Mouse (Mus musculus): Measurements from ENCODE around the gene Podn. TPM values are rescaled to one million over a fixed set of nuclear protein-coding genes. Genes with fewer than 3 reads are reported as not detected.
A peak's percentile ranks its signal among the peaks of the same experiment; 100 is the strongest.
"Not testable (repeated sequence)": the region's sequence is repeated elsewhere in the genome, so short reads cannot be mapped to it uniquely, and the experiment has no call there.

Podn gene
- total RNA-seq, 2 experiments from 2014 or later = 5.7 to 9.5 TPM

DNA sequence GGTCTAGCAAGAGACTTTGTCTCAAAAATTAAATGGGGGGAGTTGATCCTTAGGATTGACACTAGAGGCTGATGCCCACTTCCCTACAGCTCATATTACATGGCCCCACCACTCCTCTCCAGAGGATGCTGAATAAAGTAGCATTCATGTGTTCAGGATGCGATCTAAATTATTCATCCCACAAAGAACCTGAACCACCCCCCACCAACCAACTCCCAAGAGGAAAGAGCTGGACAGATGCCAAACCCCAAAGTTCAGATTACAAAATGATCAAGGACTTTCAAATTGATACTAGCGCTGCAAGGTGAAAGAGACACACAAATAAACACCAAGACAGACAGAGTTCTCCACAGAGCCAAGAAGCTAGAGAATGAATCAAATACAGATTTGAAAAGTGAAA lies 16.5 kb downstream of the Podn start:
- no peak for DNase-seq
- intact Hi-C loops (cut with DNase I) = loop anchor here (10.0 kb wide), 1 partner anchor 135 kb away; no protein-coding TSS in a partner anchor

DNA sequence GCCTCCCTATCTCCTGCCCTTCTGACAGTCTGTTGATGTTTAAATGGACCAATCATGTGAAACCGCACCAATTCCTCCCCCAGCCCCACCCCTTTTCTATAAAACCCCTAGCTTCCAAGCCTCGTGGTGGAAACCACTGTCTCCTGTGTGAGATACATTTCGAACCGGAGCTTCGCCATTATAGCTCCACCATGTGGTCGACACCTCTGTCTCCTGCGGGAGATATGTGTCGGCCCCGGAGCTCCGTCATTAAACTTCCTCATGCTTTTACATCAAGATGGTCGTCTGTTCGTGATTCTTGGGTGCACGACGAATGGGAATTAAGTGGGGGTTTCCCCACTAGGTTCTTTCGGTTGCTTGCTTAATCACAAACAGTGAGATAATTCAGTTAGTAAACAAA lies 17.1 kb downstream of the Podn start:
- intact Hi-C loops (cut with DNase I) = loop anchor here (10.0 kb wide), 1 partner anchor 134 kb away; no protein-coding TSS in a partner anchor
- DNase-seq = not testable (repeated sequence)

DNA sequence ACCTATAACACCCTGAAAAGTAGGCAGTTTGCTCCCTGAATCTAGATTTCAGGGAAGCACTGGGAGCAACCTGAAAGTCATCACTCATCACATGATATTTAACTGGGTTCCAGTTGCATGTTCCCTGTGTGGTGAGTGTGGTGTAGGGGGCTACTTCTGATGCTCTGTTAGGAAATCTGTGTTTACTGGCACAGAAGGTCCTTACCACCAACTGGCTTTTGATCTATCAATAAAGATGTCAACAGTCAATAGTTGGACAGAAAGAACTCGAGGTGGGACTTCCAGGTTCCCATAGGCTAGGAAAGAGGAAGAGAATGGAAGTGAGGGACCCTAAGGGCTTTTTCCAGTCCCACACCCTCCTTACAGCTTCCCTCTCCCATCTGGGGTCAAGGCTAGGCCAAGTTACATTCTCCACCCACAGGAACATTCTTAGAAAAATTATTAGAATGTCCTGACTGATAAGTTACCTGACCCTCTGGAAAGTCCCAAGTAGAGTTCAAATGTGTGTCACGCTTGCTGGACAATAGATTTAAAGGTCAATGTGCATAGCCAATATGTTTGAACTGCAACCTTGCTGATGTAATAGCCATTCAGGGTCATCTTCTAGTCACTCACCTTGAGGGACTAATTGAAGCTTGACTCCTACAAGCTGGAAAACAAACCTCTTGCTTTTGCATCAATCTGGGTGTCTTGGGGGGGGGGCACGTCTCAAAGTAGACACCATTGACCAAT lies 18.9 kb downstream of the Podn start:
- intact Hi-C loops (cut with DNase I) = loop anchor here (10.0 kb wide), 1 partner anchor 133 kb away; no protein-coding TSS in a partner anchor
- no peak for DNase-seq

DNA sequence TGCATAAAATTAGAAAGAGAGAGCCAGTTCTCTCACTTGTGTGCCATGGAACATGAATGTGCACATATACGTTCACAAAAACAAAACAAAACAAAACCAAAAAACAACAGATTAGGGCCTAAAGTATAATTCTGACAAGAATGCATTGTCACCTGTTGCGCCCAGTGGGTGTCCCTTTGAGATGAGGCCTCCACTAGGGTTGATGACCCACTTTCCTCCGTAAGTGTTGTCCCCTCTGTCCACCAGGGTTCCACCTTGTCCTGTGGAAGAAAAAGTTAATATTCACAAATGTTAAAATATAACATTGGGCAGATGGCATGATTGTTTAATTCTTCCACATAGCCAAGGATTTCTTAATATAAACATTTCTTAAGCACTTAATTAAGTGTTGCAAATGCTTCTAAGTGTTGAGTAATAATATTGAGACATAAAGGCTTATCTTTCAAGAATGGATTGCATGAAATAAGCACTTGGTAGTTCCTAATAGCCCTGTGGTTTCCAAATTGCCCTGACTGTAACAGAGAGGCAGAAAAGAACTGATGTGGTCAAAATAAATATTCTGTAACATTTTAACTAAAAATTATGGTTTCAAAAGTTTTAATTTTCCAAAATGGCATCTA lies 21.9 kb downstream of the Podn start:
- no peak for DNase-seq
- intact Hi-C loops (cut with DNase I) = loop anchor here (10.0 kb wide), 1 partner anchor 130 kb away; no protein-coding TSS in a partner anchor

DNA sequence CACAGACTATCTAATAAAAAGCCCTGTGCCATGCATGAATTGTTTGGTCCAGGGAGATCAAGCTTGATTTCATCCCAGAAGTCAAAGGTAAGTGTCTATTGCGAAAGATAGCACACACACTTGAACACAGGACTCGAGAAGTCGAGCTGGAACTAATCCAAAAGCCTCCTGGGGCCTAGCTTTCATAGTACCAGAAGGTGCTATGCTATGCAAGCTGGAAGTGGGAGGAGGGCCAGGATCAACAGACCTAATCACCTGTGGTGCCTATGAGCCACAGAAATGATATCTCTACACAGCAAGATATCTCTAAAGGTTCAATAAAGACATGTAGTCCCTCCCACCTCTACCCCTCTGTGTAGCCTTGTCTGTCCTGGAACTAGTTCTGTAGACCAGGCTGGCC lies 24.2 kb downstream of the Podn start:
- intact Hi-C loops (cut with DNase I) = loop anchor here (10.0 kb wide), 1 partner anchor 127 kb away; no protein-coding TSS in a partner anchor
- no peak for DNase-seq

DNA sequence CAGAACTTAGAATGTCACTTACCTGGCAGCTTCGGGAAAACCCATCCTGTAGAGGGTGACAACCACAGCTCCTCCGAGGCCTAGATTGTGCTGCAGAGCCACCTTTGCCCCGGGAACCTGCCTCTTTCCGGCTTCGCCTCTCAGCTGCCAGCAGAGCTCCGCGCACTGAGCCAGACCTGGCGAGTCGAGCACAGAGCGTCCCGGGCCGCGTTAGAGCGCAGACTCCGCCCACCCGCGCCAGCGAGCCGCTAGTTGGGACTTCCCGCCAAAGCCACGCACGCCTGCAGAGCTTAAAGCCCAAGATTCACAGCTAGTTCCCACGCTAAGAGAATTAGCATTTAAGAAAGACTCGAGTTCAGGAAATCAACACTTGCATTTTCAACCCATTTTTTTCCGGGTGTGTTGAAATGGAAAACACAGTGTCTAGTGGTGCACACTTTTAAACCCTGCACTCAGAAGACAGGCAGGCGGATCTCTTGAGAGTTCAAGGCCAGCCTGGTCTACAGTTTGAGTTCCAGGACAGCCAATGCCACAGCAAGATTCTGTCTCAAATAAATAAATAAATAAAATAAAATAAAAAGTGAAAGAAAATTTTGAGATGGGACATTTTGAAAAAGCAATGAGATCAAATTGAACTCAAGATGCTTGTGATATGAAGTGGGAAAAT lies 24.9 kb downstream of the Podn start:
- intact Hi-C loops (cut with DNase I) = loop anchor here (10.0 kb wide), 1 partner anchor 127 kb away; no protein-coding TSS in a partner anchor
- DNase-seq = peak; percentile 95

DNA sequence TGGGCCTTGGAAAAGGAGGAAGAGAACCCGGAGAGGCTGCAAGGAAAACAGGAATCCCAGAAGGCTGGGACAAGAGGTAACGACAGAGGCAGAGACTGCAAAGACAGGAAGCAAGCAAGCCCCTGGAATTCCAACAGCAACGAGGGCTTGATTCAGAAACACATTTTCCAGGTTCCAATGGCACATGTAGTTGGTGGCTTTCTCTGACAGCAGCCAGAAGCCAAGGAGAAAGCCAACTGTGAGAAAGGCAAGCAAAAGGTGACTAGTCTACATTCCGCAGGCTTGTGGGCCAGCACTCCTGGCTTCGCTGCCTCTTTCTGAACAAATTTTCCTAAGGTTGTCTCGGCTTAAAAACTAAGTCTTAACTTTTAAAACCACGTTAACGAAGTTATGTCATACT lies 25.5 kb downstream of the Podn start:
- intact Hi-C loops (cut with DNase I) = loop anchor here (10.0 kb wide), 1 partner anchor 126 kb away; no protein-coding TSS in a partner anchor
- no peak for DNase-seq

DNA sequence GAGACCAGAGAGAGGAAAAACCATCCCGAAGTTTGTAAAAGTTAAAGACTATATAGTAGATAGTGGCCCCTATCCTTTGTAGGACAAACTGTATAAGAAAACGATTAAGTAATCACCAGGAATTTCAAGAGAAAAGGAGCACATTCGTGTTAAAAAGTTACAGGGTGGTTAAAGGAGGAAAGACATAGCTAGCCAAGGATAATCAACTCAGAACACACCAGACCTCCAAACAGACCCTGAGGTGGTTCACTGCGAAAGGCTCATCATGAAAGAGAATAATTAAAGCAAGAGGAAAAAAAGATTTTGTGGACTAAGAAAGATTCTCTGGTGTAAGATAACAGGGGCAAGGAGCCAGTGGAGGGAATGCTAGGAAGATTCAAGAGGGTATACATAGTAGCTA lies 26.0 kb downstream of the Podn start:
- intact Hi-C loops (cut with DNase I) = loop anchor here (10.0 kb wide), 1 partner anchor 125 kb away; no protein-coding TSS in a partner anchor
- no peak for DNase-seq

DNA sequence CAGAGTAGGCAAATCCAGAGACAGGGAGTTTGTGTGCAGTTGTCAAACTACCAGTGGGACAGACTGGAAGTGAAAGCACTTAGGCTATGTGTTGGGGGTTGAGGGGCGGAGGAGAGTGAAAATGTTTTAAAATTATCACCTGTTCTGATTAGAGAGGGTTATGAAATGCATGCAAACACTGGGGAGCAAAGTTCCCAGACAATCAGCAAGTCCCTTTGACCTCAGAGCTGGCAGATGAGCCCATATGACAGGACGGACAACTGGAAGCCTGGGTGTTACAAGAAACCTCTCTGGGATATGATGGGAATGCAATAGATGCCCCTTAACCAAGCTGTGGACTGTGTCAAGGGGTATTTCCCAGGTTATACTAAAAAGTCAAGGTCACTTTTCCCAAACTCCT lies 28.2 kb downstream of the Podn start:
- intact Hi-C loops (cut with DNase I) = no loop called here

DNA sequence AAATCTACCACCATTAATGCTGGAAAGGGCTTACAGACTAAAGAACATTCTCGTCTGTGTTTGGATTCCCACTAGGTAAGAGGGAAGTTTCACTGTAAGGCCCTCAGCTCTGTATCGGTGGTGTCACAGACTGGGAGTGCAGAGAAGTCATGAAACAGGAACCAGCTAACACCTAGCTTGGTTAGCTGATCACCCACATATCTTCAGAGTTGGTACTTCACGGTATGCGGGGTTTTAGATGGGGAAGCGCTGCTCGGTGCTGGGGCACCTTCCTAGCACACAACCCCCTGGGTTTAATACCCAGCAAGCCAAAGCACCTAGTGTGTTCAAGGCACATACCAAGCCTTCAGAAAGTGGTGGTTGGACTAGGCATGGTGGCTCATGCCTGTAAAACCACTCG lies 29.0 kb downstream of the Podn start:
- intact Hi-C loops (cut with DNase I) = no loop called here
- no peak for DNase-seq

More for the DNA sequence above, 28.2 kb downstream of the Podn start:
- DNase-seq = no peak

DNA sequence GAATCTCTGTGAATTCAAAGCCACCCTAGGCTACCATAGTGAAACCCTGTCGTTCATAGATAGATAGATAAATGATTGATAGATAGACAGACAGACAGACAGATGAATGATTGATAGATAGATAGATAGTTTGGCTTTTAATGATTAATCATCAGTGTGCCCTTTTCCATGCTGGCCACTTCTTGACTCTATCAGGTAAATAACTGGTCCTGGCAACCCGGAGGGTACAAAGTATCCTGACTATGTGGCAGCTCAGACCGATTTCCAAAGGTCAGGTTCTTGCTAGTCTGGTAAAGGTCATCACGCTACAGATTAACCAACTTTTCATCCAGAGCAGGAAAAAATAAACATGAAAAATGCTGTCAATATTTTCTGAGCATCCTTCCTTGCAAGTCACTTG lies 29.7 kb downstream of the Podn start:
- no peak for DNase-seq
- intact Hi-C loops (cut with DNase I) = no loop called here

DNA sequence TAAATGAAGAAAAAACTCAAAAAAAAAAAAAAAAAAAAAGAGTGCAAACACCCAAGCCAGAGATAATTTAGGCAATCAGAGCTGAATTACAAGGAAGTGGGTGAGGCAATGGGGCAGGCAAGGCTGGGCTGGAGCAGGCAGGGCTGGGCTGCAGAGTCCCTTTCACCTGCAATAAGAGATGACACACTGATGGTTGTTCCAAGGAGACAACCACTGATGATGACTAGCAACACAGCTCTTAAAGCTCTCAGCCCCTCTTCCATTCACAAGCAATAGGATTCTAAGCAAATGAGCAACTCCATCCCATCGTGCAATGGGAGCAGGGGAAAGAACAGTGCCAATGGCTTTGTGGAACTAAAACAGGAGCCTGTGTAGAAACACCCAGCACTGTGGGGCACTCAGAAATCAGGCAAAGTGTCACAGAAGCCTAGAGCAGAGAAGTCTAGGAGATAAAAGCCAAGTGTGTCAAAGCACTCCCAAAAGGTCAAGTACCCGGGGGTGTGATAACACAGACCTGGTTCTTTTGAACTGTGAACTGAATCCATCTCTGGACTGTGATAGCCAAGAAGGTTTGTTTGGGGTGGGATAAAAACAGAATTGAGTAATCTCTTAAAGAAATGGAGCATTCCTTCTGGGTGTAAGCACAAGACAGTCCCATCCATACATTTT lies 30.9 kb downstream of the Podn start:
- intact Hi-C loops (cut with DNase I) = no loop called here
- DNase-seq = no peak

DNA sequence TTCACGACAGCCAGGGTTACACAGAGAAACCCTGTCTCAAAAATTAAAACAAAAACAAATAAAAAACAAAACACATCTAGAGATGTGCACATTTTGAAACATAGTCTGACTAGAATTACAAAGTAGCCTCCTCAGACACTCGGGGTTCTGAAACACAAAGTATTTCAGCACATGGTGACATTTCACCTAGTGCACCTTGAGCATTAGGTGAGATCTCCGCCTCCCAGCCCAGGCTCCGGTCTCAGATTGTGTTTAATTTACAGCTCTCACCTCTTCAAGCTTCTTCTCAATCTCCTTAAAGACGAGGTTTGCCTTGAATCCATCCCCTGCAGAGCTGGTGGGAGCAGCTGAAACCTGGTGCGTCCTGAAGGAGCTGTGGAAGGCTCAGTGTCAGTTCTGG lies 32.6 kb downstream of the Podn start:
- DNase-seq = no peak

DNA sequence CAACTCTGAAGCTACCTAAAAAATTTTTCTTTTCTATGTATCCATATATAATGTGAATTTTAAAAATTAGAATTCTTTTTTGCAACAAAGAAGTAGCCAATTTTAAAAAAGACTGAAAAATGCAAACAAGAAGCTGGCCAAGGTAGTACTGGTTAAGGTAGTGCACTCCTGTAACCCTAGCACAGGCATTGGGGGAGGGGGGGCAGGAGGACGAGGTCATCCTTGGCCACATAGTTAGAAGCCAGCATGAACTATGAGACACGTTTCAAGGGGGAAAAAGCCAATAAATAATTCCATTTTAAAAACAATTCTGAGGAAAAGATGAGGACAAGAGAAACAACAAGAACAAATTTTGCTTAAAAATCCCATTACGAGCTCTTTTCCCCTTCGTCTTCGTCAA lies 33.7 kb downstream of the Podn start:
- intact Hi-C loops (cut with DNase I) = no loop called here
- no peak for DNase-seq

More for the DNA sequence above, 32.6 kb downstream of the Podn start:
- intact Hi-C loops (cut with DNase I) = no loop called here

DNA sequence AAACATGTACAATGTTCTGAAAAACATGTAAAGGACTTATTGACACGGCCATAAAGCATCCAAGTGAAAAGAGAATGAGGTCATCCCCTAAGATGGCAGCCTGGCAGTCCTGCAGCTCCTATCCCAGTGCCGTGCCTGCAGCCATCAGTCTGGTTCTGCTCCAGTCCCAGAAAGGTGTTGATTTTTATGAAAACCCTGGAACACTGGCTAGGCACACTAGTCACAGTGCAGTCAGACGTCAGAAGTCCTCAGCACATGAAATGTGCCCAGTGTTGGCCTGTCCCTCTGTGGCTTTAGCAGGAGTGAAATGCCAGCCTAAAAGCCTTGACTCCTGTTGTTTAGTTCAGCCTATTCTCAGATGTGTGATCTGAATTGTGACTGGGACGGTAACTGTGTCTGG lies 35.5 kb downstream of the Podn start:
- no peak for DNase-seq
- intact Hi-C loops (cut with DNase I) = no loop called here

DNA sequence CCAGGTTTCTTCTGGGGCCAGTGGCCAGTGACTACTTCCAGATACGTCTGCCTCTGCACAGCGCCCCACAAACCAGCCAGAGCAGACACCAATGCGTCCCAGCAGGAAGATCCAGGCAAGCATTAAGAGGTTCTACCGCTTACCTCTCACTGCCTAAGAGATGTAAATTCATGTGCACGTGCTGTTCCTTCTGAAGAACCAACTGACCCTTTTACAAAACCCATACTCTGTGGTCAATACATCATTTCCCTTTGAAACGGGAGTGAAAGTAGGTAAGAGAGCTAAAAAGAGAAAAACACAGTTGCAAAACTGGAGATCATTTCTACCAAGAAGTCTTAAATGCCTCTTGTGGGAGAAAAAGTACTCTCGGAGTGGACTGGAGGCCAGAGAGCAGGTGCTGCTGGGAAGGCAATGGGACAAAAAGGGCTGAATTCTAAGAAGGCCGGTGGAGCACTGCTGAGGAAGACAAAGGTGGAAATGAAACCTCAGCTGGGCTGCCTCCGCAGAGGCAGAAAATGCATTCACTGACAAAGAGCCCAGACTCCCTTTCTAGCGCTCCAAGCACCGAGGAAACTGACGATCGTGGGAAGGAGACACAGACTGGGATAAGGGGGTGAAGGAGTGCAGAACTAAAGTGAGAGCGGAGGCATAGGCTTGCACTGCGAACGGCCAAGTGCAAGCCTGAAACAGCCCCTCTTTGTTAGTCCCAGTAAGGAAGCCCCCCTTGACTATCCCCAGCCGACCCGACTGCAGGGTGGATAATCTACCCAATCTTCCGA lies 36.5 kb downstream of the Podn start:
- intact Hi-C loops (cut with DNase I) = no loop called here
- no peak for DNase-seq

DNA sequence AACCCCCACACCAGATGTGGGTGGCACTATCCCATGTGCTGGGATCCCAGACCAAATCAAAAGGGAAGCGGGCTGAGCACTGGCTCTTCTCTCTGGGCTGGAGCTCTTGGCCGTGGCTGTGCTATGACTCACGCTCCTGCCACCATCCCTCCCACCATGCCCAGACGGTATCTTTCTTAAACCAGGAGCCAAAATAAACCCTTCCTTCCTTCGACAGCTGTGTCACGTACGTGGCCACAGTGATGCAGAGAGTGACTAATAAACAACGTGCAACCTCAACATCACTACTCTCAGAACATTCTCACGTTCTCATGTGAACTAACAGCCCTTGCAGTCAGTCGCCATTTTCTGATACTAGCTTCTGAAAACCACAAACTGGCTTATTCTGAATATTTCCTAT lies 38.1 kb downstream of the Podn start:
- intact Hi-C loops (cut with DNase I) = no loop called here
- no peak for DNase-seq

DNA sequence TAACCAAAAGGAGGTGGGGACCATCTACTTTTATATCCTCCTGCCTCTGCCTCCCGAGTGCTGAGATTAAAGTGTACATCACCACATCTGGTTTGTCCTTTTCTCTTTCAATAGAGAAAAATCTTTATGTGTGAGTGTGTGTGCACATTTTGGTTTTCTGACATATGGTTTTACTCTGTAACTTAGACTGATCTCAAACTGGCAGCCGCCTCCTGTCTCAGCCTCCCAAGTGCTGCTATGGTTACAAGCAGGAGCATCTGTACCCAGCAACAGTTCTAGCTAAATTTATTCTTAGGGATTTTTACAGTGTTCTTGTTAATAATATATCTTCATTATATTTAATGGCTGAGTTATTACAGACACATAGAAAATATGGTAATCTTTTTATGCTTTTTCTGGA lies 39.0 kb downstream of the Podn start:
- no peak for DNase-seq
- intact Hi-C loops (cut with DNase I) = no loop called here

DNA sequence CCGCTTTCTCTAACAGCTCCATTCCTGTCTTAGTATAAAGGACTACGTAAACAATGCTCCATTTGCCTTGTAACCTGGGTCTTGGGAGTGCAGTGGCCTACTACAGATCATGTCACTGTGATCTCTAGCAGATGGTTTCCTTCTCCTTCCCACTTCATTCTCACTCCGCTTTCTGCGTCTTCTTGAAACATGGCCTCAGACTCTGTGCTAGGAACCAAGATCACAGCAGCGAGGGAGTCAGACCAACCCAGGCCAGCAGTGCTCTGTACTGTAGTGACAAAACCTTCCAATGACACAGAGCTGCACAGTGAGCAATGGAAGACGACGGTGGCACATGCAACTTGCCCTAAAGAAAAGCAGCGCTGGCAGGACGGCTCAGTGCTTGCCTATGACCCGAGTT lies 40.4 kb downstream of the Podn start:
- intact Hi-C loops (cut with DNase I) = no loop called here
- DNase-seq = no peak

DNA sequence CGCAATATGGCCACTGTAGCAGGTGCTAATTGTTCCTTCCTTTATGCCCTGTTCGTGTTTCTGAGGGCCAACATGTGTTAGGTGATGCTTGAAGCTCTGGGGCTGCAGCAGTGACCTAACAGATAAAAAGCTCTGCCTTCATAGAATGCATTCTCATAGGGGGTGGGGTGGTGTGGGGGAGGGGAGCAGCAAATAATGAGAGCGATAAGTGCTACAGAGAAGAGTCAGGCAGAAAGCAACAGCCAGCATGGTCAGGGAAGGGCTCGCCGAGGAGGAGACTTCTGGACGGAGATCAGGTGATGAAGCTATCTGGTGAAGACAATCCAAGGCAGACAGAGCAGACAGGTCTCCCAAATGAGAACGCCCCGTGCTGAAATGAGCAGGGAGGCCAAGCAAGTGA lies 43.6 kb downstream of the Podn start:
- intact Hi-C loops (cut with DNase I) = no loop called here

More for the DNA sequence above, 43.6 kb downstream of the Podn start:
- no peak for DNase-seq

Data from left cerebral cortex, postnatal 4 days (tissue).